Mouse (Mus musculus) MN1 (cell line): ENCODE measurements around the gene Suco.

ENCODE experiments used
- DNase-seq: peaks from one replicate; pipeline ENCODE4 v3.0.0-alpha.2; 2016; ENCODE audit warnings: low spot score

Gene Suco

GRCm38 (mm10) chr1:161894126-161894525, 17.6 kb upstream of the Suco start:
- DNase-seq, result no peak

GRCm38 (mm10) chr1:161888823-161889222, 12.3 kb upstream of the Suco start:
- no peak for DNase-seq

- DNase-seq, result peak; percentile 19
These were observed 11.3 kb upstream of the Suco start for GRCm38 (mm10) chr1:161887679-161888260.

GRCm38 (mm10) chr1:161885762-161886161, 9.3 kb upstream of the Suco start:
- no peak for DNase-seq

DNA sequence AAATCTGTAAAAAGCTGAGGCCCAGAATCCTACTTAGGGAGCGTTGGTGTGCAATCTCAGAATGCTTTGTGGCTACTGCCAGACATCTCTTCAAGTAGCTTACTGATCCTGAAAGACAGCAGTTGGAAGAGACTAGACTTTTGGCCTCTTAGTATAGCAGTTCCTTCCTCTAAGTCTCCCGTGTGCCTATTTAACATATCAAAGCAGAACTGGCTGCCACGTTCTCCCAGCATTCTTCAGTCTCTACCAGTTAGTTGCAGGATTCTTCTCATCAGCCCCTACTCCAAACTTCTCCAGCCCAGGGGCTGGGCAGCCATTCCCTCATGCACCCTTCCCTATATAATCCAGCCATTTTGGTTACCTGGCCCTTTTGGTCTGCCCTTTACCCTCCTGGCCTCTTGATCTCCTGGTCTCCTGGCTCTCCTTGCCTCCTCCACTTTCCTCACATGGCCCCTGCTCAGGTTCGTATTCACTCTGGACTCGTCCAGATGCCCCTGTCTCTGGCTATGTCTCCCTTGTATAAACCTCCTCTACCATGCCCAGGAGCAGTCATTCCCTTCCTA, 1.2 kb upstream of the Suco start:
- DNase-seq, result no peak

DNA sequence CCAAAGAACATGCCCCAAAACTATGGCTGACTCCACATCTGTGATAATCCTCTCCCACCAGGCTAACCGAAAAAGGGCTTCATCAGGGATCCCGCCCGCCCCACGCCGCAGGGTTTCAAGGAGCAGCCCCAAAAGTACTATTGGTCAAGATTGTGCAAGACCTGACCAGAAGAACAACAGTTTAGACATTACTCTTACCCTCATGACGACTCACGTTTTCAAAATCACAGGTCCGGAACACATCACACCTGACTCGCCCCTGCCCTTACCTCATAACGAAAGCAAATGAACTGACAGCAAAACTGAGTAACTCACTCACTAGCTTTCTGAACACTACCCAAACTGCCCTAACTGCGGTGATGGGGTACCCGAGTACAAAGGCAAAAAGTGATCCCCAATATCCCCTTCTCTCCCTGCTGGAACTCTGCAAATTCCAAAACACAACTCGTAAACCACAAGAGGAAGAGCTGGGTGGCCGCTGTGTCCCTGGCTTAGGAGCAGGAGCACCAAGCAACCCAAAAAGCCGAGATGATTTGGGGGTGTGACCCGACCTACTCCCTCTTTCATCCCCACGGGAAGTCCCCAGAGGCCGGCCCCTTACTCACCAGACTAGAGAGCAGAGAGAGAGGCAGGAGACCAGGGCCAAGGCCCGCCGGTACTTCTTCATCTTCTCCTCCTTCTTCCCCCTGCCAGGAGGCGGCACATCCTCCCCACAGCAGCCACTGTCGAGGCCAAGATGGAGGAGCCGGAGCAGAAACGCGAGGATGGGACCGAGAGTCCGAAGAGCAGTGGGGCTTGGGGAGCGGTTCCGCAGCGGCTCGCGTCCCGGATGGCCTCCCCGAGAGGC, 553 bp downstream of the Suco start:
- peak; percentile 32 for DNase-seq

DNA sequence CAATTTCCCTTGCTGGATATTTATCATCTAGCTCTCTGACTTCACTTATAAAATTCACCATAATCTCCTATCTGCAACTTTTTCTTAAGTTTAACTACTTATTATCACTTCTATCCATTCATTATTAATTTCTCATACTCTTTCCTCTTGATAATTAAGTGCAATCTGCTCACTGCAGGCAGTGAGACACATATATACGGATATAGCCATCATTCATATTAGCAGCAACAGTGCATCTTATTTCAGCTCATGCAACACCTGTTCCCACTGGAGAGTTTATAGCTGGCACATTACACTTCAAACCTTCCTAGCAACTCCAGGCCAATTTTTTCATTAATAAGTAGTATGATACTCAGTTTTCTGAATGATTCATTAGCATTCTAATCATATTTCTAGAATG, 7.1 kb downstream of the Suco start:
- DNase-seq, result no peak

GRCm38 (mm10) chr1:161868413-161868812, 8.1 kb downstream of the Suco start:
- DNase-seq, result no peak

- no peak for DNase-seq
These were observed 12.7 kb downstream of the Suco start for GRCm38 (mm10) chr1:161863742-161864141.

GRCm38 (mm10) chr1:161859248-161859647, 17.2 kb downstream of the Suco start:
- DNase-seq, result no peak

DNA sequence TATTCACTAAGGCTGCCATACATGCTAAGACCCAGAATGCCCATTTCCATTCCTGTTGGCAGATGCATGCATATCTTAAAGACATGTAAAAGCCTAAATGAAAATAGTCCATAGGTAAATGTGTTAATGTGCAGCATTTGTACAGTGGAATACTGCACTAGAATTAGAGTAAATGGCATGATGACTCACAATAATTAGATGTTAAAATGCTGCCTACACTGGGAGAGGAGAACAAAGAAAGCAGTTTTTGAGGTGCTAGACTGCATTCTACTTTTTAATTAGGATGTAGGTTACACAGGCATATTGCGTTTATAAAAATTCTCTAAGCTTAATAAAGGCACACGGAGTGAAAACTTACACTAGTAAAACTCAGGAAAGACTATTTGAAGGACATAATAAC, 49.8 kb downstream of the Suco start:
- no peak for DNase-seq

DNA sequence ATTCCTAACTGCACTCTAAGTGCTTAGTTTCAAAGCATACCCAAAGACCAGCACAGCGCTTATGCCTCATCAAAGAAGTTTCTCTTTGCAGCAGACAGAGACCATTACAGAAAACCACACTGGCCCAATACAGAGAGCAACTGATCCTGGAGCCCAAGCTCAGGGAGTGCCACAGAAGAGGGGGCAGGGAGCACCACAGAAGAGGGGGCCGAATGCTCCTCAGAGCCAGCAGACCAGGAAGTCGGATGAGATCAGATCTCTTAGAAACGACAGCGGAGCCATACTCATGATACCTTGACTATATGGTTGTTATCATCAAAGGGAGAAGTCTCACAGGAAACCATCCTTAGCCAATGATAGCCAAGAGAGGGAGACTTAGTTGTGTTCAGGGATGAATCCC, 67.1 kb downstream of the Suco start:
- DNase-seq, result no peak

DNA sequence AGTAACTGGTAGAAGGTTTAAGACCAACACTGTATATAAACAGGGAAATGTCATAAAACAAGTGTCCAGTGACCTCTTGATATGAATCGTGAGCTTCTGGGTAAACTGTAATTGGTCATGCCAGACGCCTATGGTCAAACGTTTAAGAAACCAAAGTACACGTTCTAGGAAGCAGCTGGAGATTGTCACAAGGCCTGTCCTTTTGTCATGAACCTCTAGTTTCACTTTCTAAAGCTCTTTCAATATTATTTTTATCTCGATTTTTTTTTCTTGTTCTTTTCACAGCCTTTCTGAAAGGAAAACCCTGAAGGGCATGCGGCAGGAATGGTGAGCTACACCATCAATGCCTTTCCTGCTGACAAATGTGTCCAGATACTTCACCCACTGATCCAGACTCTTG, 67.5 kb downstream of the Suco start:
- DNase-seq, result no peak

GRCm38 (mm10) chr1:161804541-161804971, 71.9 kb downstream of the Suco start:
- no peak for DNase-seq

- no peak for DNase-seq
These were observed 75.2 kb downstream of the Suco start for GRCm38 (mm10) chr1:161801321-161801720.

DNA sequence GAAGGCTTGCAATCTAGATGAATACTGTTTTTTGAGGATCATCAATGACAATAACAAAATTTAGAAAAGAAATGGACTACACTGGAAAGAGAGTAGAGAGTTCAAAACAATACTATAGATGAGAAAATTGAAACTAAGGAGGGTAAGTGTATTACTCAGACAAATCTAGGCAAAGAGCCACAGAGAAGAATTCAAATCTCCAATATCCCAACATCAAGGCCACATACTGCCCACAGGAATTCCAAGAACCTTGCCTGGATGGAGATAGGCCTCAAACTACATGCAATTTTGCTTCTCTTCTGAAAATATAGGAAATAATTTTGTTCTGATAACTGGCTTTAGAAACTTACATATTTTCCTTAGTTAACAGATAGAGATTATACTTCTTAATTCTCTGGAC, 76.2 kb downstream of the Suco start:
- no peak for DNase-seq

GRCm38 (mm10) chr1:161799791-161800190, 76.7 kb downstream of the Suco start:
- DNase-seq, result no peak

GRCm38 (mm10) chr1:161798866-161799265, 77.6 kb downstream of the Suco start:
- DNase-seq, result no peak

DNA sequence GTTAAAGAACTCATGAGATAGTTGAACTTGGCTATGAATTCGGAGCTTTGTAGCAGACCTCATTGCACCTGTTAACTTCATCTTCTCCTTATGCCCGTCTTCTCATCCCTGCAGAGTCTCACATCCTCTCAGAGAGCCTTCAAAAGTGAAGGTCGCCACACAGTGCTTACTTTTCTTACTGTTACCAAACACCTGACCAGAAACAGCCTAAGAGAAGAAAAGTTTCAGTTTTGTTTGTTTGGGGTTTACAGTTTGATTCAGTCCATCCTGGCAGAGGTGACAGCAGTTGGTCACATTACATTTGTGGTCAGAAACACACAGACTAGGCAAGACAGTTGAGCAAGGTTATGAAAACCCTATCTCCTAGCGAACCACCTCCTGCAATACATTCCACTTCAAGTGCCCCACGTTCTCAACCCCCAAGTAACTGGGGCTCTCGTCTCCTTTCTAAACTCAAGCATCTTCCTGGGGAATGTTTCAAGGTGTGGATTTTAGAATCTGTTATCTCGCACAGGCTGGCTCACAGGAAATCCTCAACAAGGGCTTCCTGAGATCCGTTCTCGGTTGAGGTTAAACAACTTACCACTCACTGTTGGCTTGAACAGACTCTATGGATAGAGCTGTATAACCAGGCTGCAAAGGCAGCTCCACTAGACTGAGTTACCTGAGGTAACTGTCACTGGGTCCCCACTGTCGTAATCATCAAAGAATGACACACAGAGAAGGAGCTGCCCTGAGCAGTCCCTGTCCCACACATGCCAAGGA, 81.9 kb downstream of the Suco start:
- no peak for DNase-seq

DNA sequence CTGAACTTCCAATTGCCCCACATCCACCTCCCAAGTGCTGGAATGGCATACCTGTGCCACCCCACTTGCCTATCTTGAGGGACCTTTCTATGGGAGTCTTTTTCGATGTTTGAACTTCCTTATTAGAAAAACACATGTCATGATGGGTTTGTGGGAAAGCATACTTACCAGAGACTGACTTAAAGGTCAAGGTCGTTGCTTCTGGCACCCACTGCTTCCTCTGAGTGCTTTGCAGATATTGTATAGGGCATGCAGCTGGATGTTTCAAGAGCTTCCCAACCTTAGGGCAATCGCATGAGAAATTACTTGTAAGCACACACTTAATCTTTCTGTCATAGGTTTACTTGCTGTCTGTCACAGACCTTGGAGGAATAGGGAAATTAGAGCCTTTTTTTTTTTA, 83.2 kb downstream of the Suco start:
- no peak for DNase-seq

- no peak for DNase-seq
These were observed 83.9 kb downstream of the Suco start for GRCm38 (mm10) chr1:161792687-161792969.

DNA sequence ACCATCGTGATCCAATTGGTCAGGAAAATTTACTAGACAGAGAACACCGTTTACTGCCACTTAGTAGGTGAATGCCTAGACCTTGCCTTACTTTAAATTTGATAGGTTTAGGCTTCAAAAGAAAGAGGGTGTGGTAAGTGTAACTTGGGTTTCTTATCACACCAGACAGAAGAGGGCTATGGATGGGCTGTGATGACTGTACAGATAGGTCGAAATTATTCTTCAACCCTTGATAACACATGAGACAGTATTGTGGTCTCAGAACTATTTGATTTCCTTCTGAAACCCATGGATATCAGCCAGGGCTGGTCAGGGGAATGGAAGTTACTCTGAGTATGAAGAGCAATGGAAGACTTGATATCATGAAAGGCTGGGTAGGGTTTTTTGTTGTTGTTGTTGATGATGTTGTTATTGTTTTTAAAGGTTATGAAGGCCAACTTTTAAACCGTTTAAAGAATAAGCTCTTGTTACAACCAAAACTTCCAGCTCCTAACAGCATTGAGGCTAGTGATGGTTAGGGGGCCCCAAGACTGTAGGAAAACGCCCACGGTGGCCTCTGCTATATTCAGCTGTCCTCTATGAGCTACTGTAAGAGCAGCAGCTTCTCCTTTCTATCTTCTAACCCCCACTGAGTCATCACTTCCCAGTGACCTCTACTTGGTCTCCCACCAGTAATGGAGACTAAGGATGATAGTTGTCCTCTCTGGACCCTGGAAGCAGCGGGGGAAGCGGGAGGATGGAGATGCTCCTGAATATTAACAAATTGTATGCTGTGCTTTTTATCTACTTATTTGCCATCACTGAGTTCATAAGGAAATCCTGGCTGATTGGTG, 84.4 kb downstream of the Suco start:
- DNase-seq, result no peak
